Mouse (Mus musculus) neural tube, embryonic 12.5 days (tissue): ENCODE results near the gene Tbr1. TPM values are rescaled to one million over a fixed set of nuclear protein-coding genes. Genes with fewer than 3 reads are reported as not detected.

Experiments used
- ATAC-seq: fragments of 200-750 bp; cut with Nextera tagmentation; 2 replicates; pipeline ENCODE4 v1.8.0; 2017; ENCODE audit warnings: low read depth, mild to moderate bottlenecking, moderate TSS enrichment, moderate library complexity; ENCODE audit not compliant: low FRiP score
- H3K27ac ChIP-seq: fragments of 300-500 bp; sonication (generic); 2 replicates; pipeline ENCODE4 v1.5.1; 2016
- H3K27me3 ChIP-seq: fragments of 300-500 bp; sonication (generic); replicated peaks from 2 replicates; pipeline ENCODE4 v1.6.1; 2016; ENCODE audit warnings: mild to moderate bottlenecking
- H3K36me3 ChIP-seq: fragments of 300-500 bp; sonication (generic); 2 replicates; pipeline ENCODE4 v1.6.1; 2016; ENCODE audit warnings: mild to moderate bottlenecking
- H3K4me1 ChIP-seq: fragments of 300-500 bp; sonication (generic); 2 replicates; pipeline ENCODE4 v1.6.1; 2016
- H3K4me2 ChIP-seq: fragments of 300-500 bp; sonication (generic); replicated peaks from 2 replicates; pipeline ENCODE4 v1.6.1; 2016; ENCODE audit warnings: mild to moderate bottlenecking
- H3K4me3 ChIP-seq: fragments of 300-500 bp; sonication (generic); 2 replicates; pipeline ENCODE4 v1.5.1; 2016
- H3K9ac ChIP-seq: fragments of 300-500 bp; sonication (generic); 2 replicates; pipeline ENCODE4 v1.6.1; 2016; ENCODE audit warnings: mild to moderate bottlenecking
- H3K9me3 ChIP-seq: fragments of 300-500 bp; sonication (generic); 2 replicates; pipeline ENCODE4 v1.6.1; 2016; ENCODE audit warnings: mild to moderate bottlenecking
- WGBS: fragments of 180-500 bp; shearing (Covaris S2); methylation state at CpG from one replicate; pipeline ENCODE4 v1.1.7; 2016; 5-methylcytosine and 5-hydroxymethylcytosine counted together
- polyA plus RNA-seq: library from polyadenylated mRNA; unstranded; fragments of >200 nt; fragmentation: Nextera tagmentation; extraction: Ambion mirVana; gene quantifications from 2 replicates; pipeline ENCODE4 v1.2.1, GENCODE M21; 2016

Tbr1 gene
- polyA plus RNA-seq, 1 experiment from 2014 or later, result 0.15 TPM

GRCm38 (mm10) chr2:61804841-61805540 lies 2.3 kb downstream of the Tbr1 start:
- H3K9ac ChIP-seq, result no peak overlapping the region
- WGBS, result 1% methylated on average over 39 of the region's 39 CpGs
- peak overlapping the region; percentile 27; the same call in 1 of the 2 replicates for H3K4me2 ChIP-seq
- peaks cover 90% of the 10 kb centered on the region for H3K27me3 ChIP-seq
- no peak overlapping the region for H3K4me3 ChIP-seq
- no peak overlapping the region for H3K27ac ChIP-seq
- no peaks in the 10 kb centered on the region for H3K36me3 ChIP-seq
- no peaks in the 10 kb centered on the region for H3K9me3 ChIP-seq
- peaks cover 17% of the 10 kb centered on the region for H3K4me1 ChIP-seq
- peak; percentile 54 for ATAC-seq

- Histone ChIP-seq H3K36me3 (no peaks in the 10 kb centered on the region), H3K4me1 (peaks cover 17% of the 10 kb centered on the region), H3K27ac (no peak overlapping the region), H3K9me3 (no peaks in the 10 kb centered on the region), H3K27me3 (peaks cover 97% of the 10 kb centered on the region), H3K4me2 (peak overlapping the region; percentile 27; the same call in 1 of the 2 replicates), H3K4me3 (no peak overlapping the region), H3K9ac (no peak overlapping the region)
- ATAC-seq, result peak; percentile 26; the same call in 1 of the 2 replicates
- under 1% methylated on average over 39 of the region's 39 CpGs for WGBS
Measured at GRCm38 (mm10) chr2:61805541-61806345, 3.0 kb downstream of the Tbr1 start.

- no peak overlapping the region for H3K4me2 ChIP-seq
- ATAC-seq, result no peak
- peaks cover 18% of the 10 kb centered on the region for H3K4me1 ChIP-seq
- peaks cover 99% of the 10 kb centered on the region for H3K27me3 ChIP-seq
- 0% methylated on average over 3 of the region's 3 CpGs for WGBS
- H3K27ac ChIP-seq, result no peak overlapping the region
- no peak overlapping the region for H3K9ac ChIP-seq
- no peaks in the 10 kb centered on the region for H3K36me3 ChIP-seq
- no peaks in the 10 kb centered on the region for H3K9me3 ChIP-seq
- no peak overlapping the region for H3K4me3 ChIP-seq
Measured at GRCm38 (mm10) chr2:61806346-61806825, 3.7 kb downstream of the Tbr1 start.

- no peak overlapping the region for H3K4me3 ChIP-seq
- under 1% methylated on average over 22 of the region's 22 CpGs for WGBS
Measured at GRCm38 (mm10) chr2:61807151-61807550, 4.4 kb downstream of the Tbr1 start.

GRCm38 (mm10) chr2:61807781-61808180 lies 5.1 kb downstream of the Tbr1 start:
- no peak for ATAC-seq
- 16% methylated on average over 2 of the region's 2 CpGs for WGBS
- H3K4me1 ChIP-seq, result peaks cover 31% of the 10 kb centered on the region
- H3K36me3 ChIP-seq, result no peaks in the 10 kb centered on the region
- no peaks in the 10 kb centered on the region for H3K9me3 ChIP-seq
- no peak overlapping the region for H3K27ac ChIP-seq
- no peak overlapping the region for H3K4me3 ChIP-seq
- no peak overlapping the region for H3K9ac ChIP-seq
- peaks cover 99% of the 10 kb centered on the region for H3K27me3 ChIP-seq
- no peak overlapping the region for H3K4me2 ChIP-seq

More at GRCm38 (mm10) chr2:61807151-61807550, 4.4 kb downstream of the Tbr1 start:
- Histone ChIP-seq H3K9me3 (no peaks in the 10 kb centered on the region), H3K4me1 (peaks cover 25% of the 10 kb centered on the region), H3K4me2 (no peak overlapping the region), H3K27ac (no peak overlapping the region), H3K36me3 (no peaks in the 10 kb centered on the region), H3K27me3 (peaks cover 99% of the 10 kb centered on the region), H3K9ac (no peak overlapping the region)
- peak; percentile 37 for ATAC-seq

GRCm38 (mm10) chr2:61808776-61809175 lies 6.0 kb downstream of the Tbr1 start:
- Histone ChIP-seq H3K4me1 (peaks cover 31% of the 10 kb centered on the region), H3K4me3 (no peak overlapping the region), H3K27ac (no peak overlapping the region), H3K9me3 (no peaks in the 10 kb centered on the region), H3K4me2 (no peak overlapping the region), H3K36me3 (no peaks in the 10 kb centered on the region), H3K27me3 (peaks cover 99% of the 10 kb centered on the region), H3K9ac (no peak overlapping the region)
- under 1% methylated on average over 6 of the region's 6 CpGs for WGBS
- ATAC-seq, result no peak

- H3K27ac ChIP-seq, result no peak overlapping the region
- H3K36me3 ChIP-seq, result no peaks in the 10 kb centered on the region
- no peak overlapping the region for H3K4me3 ChIP-seq
- H3K4me1 ChIP-seq, result peaks cover 31% of the 10 kb centered on the region
- no peak overlapping the region for H3K9ac ChIP-seq
- no peak overlapping the region for H3K4me2 ChIP-seq
- H3K27me3 ChIP-seq, result peaks cover 99% of the 10 kb centered on the region
- no peak for ATAC-seq
- no peaks in the 10 kb centered on the region for H3K9me3 ChIP-seq
- WGBS, result 3% methylated on average over 1 of the region's 1 CpGs
Measured at GRCm38 (mm10) chr2:61809381-61809780, 6.7 kb downstream of the Tbr1 start.

GRCm38 (mm10) chr2:61810751-61811150 lies 8.0 kb downstream of the Tbr1 start:
- WGBS, result 15% methylated on average over 4 of the region's 4 CpGs
- Histone ChIP-seq H3K4me2 (no peak overlapping the region), H3K9me3 (no peaks in the 10 kb centered on the region), H3K4me3 (no peak overlapping the region), H3K27me3 (peaks cover 92% of the 10 kb centered on the region), H3K36me3 (no peaks in the 10 kb centered on the region), H3K27ac (no peak overlapping the region), H3K9ac (no peak overlapping the region), H3K4me1 (peaks cover 25% of the 10 kb centered on the region)
- no peak for ATAC-seq

- no peak for ATAC-seq
- no peaks in the 10 kb centered on the region for H3K36me3 ChIP-seq
- H3K4me3 ChIP-seq, result peak overlapping the region; percentile 44; the same call in 1 of the 2 replicates
- peaks cover 91% of the 10 kb centered on the region for H3K27me3 ChIP-seq
- H3K4me1 ChIP-seq, result peaks cover 28% of the 10 kb centered on the region
- H3K27ac ChIP-seq, result no peak overlapping the region
- no peaks in the 10 kb centered on the region for H3K9me3 ChIP-seq
- H3K4me2 ChIP-seq, result peak overlapping the region; percentile 93
- H3K9ac ChIP-seq, result peak overlapping the region; percentile 62; the same call in 1 of the 2 replicates
- WGBS, result under 1% methylated on average over 8 of the region's 8 CpGs
Measured at GRCm38 (mm10) chr2:61811163-61811506, 8.4 kb downstream of the Tbr1 start.

GRCm38 (mm10) chr2:61811507-61812421 lies 9.0 kb downstream of the Tbr1 start:
- Histone ChIP-seq H3K9ac (peak overlapping the region; percentile 62), H3K9me3 (no peaks in the 10 kb centered on the region), H3K27me3 (peaks cover 88% of the 10 kb centered on the region), H3K4me3 (peak overlapping the region; percentile 44), H3K27ac (no peak overlapping the region), H3K4me1 (peaks cover 27% of the 10 kb centered on the region), H3K36me3 (no peaks in the 10 kb centered on the region), H3K4me2 (peak overlapping the region; percentile 93)
- peak; percentile 51 for ATAC-seq
- under 1% methylated on average over 121 of the region's 121 CpGs for WGBS

- WGBS, result under 1% methylated on average over 12 of the region's 12 CpGs
- ATAC-seq, result no peak
Measured at GRCm38 (mm10) chr2:61812536-61812935, 9.8 kb downstream of the Tbr1 start.

More at GRCm38 (mm10) chr2:61812536-61812935, 9.8 kb downstream of the Tbr1 start:
- no peaks in the 10 kb centered on the region for H3K36me3 ChIP-seq
- no peak overlapping the region for H3K27ac ChIP-seq
- peaks cover 80% of the 10 kb centered on the region for H3K27me3 ChIP-seq
- H3K4me1 ChIP-seq, result peaks cover 20% of the 10 kb centered on the region
- H3K9ac ChIP-seq, result peak overlapping the region; percentile 62; the same call in 1 of the 2 replicates
- peak overlapping the region; percentile 44 for H3K4me3 ChIP-seq
- peak overlapping the region; percentile 93 for H3K4me2 ChIP-seq
- no peaks in the 10 kb centered on the region for H3K9me3 ChIP-seq
